Mouse (Mus musculus) embryonic facial prominence, embryonic 11.5 days (tissue): ENCODE results near the gene Rfx8. TPM values are rescaled to one million over a fixed set of nuclear protein-coding genes. Genes with fewer than 3 reads are reported as not detected.

Experiments
- ATAC-seq: fragments of 200-750 bp; cut with Nextera tagmentation; replicated peaks from 2 replicates; pipeline ENCODE4 v1.8.0; 2017; ENCODE audit warnings: low read depth; ENCODE audit not compliant: insufficient number of reproducible peaks, low FRiP score, low TSS enrichment
- DNase-seq: peaks from one replicate; pipeline ENCODE4 v3.0.0-alpha.2; 2015; ENCODE audit warnings: low spot score
- H3K27ac ChIP-seq: fragments of 300-500 bp; sonication (generic); replicated peaks from 2 replicates; pipeline ENCODE4 v1.5.1; 2014; ENCODE audit warnings: mild to moderate bottlenecking, low read depth, low read length, control low read depth
- H3K27me3 ChIP-seq: fragments of 300-500 bp; sonication (generic); 2 replicates; pipeline ENCODE4 v1.6.1; 2014; ENCODE audit warnings: mild to moderate bottlenecking, low read length, moderate library complexity, mixed read lengths; ENCODE audit not compliant: control insufficient read depth, insufficient read depth
- H3K36me3 ChIP-seq: fragments of 300-500 bp; sonication (generic); replicated peaks from 2 replicates; pipeline ENCODE4 v1.6.1; 2014; ENCODE audit warnings: low read depth, mild to moderate bottlenecking, low read length, moderate library complexity, mixed read lengths; ENCODE audit not compliant: control insufficient read depth, insufficient read depth
- H3K4me1 ChIP-seq: fragments of 300-500 bp; sonication (generic); 2 replicates; pipeline ENCODE4 v1.6.1; 2014; ENCODE audit warnings: low read length, mixed read lengths; ENCODE audit not compliant: control insufficient read depth, insufficient read depth
- H3K4me2 ChIP-seq: fragments of 300-500 bp; sonication (generic); 2 replicates; pipeline ENCODE4 v1.6.1; 2014; ENCODE audit warnings: low read depth, mild to moderate bottlenecking, control low read depth, low read length, moderate library complexity
- H3K4me3 ChIP-seq: fragments of 300-500 bp; sonication (generic); 2 replicates; pipeline ENCODE4 v1.5.1; 2014; ENCODE audit warnings: low read depth, low read length, control low read depth
- H3K9ac ChIP-seq: fragments of 300-500 bp; sonication (generic); replicated peaks from 2 replicates; pipeline ENCODE4 v1.6.1; 2014; ENCODE audit warnings: mild to moderate bottlenecking, control low read depth, low read length
- H3K9me3 ChIP-seq: fragments of 300-500 bp; sonication (generic); replicated peaks from 2 replicates; pipeline ENCODE4 v1.6.1; 2016; ENCODE audit warnings: mild to moderate bottlenecking, low read length, inconsistent platforms, mixed read lengths; ENCODE audit not compliant: control insufficient read depth
- WGBS: fragments of 180-500 bp; shearing (Covaris S2); extraction: QIAGEN DNeasy Blood & Tissue Kit; methylation state at CpG from one replicate; pipeline ENCODE4 v1.1.7; 2014; 5-methylcytosine and 5-hydroxymethylcytosine counted together
- polyA plus RNA-seq: library from polyadenylated mRNA; unstranded; fragments of >200 nt; fragmentation: Nextera tagmentation; extraction: Ambion mirVana; gene quantifications from 2 replicates; pipeline ENCODE4 v1.2.1, GENCODE M21; 2014

Gene Rfx8
- polyA plus RNA-seq, 1 experiment from 2014 or later: 2.1 TPM

DNA sequence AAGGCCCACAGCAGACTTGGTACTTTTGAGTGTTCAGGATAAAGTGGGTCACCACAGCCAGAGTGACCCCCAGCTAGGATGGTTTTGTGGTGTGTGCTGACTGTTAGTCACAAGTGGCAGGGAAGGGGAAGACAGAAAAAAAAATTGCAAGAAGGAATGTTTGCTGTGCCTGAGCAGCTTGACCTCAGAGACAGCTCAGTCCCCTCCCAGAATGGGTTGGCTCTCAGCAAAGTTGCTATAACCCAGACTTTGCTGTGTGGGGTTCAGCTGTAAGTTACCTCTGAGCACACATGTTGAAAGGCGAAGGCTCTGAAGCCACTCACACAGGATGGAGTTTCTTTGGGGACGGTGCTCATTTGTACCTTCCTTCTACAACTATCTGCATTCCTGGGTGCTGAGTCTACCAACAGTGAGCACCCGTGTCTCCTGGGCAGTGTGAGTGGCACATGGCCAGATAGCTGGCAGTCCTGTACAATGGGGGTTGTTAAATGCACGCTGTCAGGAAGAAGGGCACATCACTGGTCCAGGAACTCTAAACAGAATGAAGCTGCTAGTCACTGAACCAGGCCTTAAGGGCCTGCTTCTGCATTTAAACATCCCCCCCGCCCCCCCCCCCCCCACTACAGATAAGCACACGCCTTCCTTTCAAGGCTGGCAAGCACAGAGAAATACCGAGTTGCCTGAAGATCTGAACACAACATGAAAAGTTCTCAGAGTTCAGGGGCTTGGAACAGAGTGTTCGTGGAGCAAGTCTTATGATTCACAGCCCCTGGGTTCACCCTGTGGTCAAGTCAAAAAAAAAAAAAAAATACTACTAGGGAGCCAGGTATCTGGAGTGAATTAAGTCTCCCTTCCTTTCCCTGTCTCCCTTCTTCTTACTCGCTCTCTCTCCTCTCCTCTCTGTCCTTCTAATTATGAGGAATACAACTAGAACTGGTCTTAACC lies 38.7 kb upstream of the Rfx8 start:
- 0 out of 2 replicates have a peak overlapping the region, but pooled peaks have one; percentile 6 for H3K9ac ChIP-seq
- WGBS: 53% methylated on average over 9 of the region's 9 CpGs
- no peak overlapping the region for H3K4me3 ChIP-seq
- no peak overlapping the region for H3K4me2 ChIP-seq
- H3K9me3 ChIP-seq: no peaks in the 10 kb centered on the region
- no peaks in the 10 kb centered on the region for H3K36me3 ChIP-seq
- H3K4me1 ChIP-seq: peaks cover 3% of the 10 kb centered on the region; the same call in 1 of the 2 replicates
- ATAC-seq: no peak
- no peak overlapping the region for H3K27ac ChIP-seq
- no peaks in the 10 kb centered on the region for H3K27me3 ChIP-seq
- no peak for DNase-seq

DNA sequence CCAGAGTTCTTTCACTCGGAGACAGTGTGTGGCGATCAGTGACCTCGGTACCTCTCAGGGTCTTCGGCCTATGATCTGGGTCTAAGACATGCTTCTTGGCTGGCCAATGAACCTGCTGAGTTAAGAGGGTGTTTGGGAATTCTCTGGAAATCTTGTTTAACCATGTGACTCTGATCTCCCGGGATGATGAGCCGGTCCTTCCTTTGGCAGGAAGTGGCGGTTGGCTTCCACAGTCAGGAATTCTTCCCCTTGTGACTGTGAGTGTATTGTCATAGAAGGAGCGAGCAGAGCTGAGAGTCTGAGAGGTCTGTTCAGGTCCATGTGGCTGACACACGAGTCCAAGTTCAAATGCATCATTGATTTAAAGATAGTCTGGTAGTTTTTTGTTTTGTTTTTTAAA lies 37.4 kb upstream of the Rfx8 start:
- DNase-seq (no peak), ATAC-seq (no peak)
- WGBS: 70% methylated on average over 9 of the region's 9 CpGs
- no peaks in the 10 kb centered on the region for H3K9me3 ChIP-seq
- no peak overlapping the region for H3K9ac ChIP-seq
- H3K27ac ChIP-seq: no peak overlapping the region
- H3K27me3 ChIP-seq: no peaks in the 10 kb centered on the region
- no peaks in the 10 kb centered on the region for H3K36me3 ChIP-seq
- H3K4me3 ChIP-seq: no peak overlapping the region
- H3K4me1 ChIP-seq: peaks cover 3% of the 10 kb centered on the region; the same call in 1 of the 2 replicates
- H3K4me2 ChIP-seq: no peak overlapping the region

DNA sequence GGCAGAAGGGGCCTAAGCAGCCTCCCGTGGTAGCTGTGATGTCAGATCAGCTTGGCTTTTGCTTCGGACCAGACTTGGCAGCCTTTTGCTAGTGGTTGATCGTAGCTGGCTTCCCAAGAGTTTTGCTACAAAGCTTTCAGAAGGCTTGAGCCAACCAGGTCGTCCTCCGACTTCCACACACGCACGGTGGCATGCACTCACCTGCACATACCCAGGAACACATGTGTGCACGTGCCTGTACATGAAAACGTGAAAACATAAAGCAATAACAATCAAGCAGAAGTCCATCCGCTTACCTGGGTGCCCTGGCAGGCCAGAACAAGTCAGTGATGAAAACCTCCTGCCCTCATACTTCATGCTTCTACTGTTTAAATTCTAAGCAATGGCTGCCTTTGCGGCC lies 36.2 kb upstream of the Rfx8 start:
- no peaks in the 10 kb centered on the region for H3K27me3 ChIP-seq
- no peak overlapping the region for H3K4me2 ChIP-seq
- no peaks in the 10 kb centered on the region for H3K9me3 ChIP-seq
- H3K27ac ChIP-seq: no peak overlapping the region
- no peak for DNase-seq
- H3K9ac ChIP-seq: no peak overlapping the region
- no peak overlapping the region for H3K4me3 ChIP-seq
- no peaks in the 10 kb centered on the region for H3K36me3 ChIP-seq
- 0 out of 2 replicates have a peak, but pooled peaks cover 3% of the 10 kb centered on the region for H3K4me1 ChIP-seq
- 81% methylated on average over 11 of the region's 11 CpGs for WGBS
- no peak for ATAC-seq

DNA sequence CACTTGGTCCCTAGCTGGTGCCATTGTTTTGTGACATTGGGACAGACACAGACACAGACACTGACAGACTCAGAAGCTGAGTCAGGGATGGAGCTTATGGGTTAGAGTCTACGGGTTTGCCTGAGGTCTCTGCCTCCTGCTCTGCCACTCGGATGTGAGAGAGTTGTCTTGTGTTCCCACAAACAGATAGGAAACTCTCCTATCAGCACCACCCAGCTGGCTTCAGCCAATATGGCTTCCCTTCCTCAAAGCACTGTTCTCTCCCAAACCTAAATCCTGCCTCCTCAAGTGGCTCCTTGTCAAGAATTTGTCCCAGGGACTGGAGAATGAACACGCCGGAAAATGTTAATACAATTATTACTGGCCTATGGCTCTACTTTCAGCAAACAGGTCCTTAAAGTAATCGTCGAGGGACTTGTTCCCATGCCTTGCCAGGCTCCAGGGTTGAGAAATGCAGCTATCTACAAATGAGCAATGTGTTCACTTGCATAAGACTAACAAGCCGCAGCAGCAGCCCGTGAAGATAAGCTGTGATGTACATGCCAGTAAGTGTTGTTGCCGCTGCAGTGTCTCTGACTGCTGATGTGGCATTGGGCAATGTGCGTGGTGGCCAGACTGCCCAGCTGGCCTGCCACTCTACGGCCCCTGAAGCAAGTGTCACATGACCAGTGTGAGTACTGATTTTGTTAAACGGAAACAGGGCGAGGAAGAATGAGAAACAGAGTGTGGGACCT lies 33.6 kb upstream of the Rfx8 start:
- H3K9me3 ChIP-seq: no peaks in the 10 kb centered on the region
- DNase-seq (no peak), ATAC-seq (no peak)
- no peaks in the 10 kb centered on the region for H3K27me3 ChIP-seq
- no peaks in the 10 kb centered on the region; the same call in 1 of the 2 replicates for H3K4me1 ChIP-seq
- H3K27ac ChIP-seq: no peak overlapping the region
- H3K4me3 ChIP-seq: no peak overlapping the region
- no peak overlapping the region for H3K9ac ChIP-seq
- H3K4me2 ChIP-seq: no peak overlapping the region
- WGBS: 77% methylated on average over 13 of the region's 13 CpGs
- H3K36me3 ChIP-seq: no peaks in the 10 kb centered on the region

DNA sequence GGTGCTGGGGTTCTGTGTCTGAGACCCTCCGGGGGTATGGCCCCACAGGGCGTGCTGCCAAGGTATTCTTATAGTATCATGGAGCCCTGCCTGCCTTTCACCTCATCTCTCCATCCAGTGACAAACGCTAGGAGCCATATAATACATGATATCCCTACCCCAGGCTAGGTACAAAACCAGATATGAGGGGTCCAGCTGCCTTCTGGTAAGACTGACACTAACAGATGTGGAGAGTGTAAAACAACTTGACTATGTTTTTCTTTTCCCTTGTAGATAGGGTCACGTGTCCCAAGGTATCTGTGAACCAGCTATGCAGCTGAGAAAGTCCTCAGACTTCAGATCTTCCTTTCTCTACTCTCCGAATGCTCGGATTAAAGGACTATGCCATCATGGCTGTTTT lies 30.7 kb upstream of the Rfx8 start:
- DNase-seq (no peak), ATAC-seq (no peak)
- Histone ChIP-seq H3K4me2 (no peak overlapping the region), H3K9me3 (no peaks in the 10 kb centered on the region), H3K4me3 (no peak overlapping the region), H3K9ac (no peak overlapping the region), H3K27ac (no peak overlapping the region), H3K36me3 (no peaks in the 10 kb centered on the region), H3K27me3 (no peaks in the 10 kb centered on the region), H3K4me1 (no peaks in the 10 kb centered on the region; the same call in 1 of the 2 replicates)
- WGBS: 81% methylated on average over 6 of the region's 6 CpGs

DNA sequence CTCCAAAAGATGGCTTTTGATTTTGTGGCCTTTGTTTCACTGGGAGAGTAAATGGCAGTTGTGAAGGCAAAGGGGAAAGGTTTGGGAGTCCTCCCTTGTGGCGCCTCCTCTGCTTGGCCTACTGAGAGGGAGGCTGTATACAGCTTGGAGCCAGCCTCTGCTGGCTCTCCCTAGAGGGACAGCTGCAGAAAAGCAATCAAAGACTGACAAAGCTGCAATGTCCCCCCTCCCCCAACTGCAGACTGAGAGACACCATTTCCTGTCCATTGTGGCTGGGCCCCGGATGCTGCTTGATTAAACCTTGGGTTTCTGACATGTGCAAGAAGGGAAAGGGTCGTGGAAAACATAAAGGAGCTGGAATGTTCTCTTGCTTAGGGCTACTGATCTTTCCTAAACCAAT lies 28.9 kb upstream of the Rfx8 start:
- 18% methylated on average over 3 of the region's 3 CpGs for WGBS
- H3K4me3 ChIP-seq: no peak overlapping the region
- no peaks in the 10 kb centered on the region; the same call in 1 of the 2 replicates for H3K4me1 ChIP-seq
- H3K9ac ChIP-seq: no peak overlapping the region
- no peak overlapping the region for H3K4me2 ChIP-seq
- H3K27me3 ChIP-seq: no peaks in the 10 kb centered on the region
- no peaks in the 10 kb centered on the region for H3K36me3 ChIP-seq
- no peak overlapping the region for H3K27ac ChIP-seq
- H3K9me3 ChIP-seq: no peaks in the 10 kb centered on the region
- ATAC-seq: 0 out of 2 replicates have a peak, but pooled peaks have one; percentile 66
- DNase-seq: no peak

DNA sequence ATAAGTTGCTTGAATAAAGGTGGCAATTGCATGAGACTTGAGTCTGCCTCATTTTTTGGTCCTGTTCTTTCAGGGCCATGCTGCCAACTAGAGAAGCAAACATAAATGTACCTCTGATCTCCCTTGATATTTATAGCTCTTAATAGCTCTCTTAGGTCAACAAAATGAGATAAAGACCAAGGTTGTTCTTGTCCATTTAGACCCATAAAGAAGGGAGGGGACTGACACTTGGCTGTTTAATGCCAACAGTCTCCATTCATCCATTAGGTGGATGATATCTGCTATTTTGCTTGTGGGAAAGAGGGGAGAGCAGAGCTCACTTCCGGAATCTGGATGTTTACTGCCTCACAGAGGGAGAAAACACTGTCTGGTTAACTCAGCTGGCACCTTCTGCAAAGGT lies 28.4 kb upstream of the Rfx8 start:
- H3K4me3 ChIP-seq: no peak overlapping the region
- H3K36me3 ChIP-seq: no peaks in the 10 kb centered on the region
- no peak for ATAC-seq
- no peaks in the 10 kb centered on the region for H3K9me3 ChIP-seq
- no peak for DNase-seq
- H3K4me2 ChIP-seq: no peak overlapping the region
- 59% methylated on average over 1 of the region's 1 CpGs for WGBS
- no peaks in the 10 kb centered on the region for H3K27me3 ChIP-seq
- H3K4me1 ChIP-seq: no peaks in the 10 kb centered on the region; the same call in 1 of the 2 replicates
- no peak overlapping the region for H3K9ac ChIP-seq
- no peak overlapping the region for H3K27ac ChIP-seq

DNA sequence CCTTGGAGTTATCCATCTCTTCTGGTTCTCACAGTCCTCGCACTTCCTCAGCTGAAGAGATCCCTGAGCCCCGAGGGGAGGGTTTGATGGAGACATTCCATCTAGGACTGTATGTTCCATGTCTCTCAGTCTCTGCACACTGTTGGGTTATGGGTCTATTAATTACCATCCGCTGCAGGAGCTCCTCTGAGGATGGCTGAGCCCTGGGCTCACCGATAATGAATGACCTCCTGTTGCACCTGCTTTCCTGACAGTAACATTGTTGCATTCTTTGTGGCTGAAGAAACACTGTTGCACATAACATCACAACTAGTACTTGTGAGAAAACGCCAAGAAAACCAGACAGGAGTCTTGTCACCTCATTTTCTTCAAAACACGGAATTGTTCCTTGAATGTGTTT lies 27.9 kb upstream of the Rfx8 start:
- no peak overlapping the region for H3K4me2 ChIP-seq
- ATAC-seq (no peak), DNase-seq (no peak)
- no peaks in the 10 kb centered on the region for H3K27me3 ChIP-seq
- H3K4me1 ChIP-seq: no peaks in the 10 kb centered on the region; the same call in 1 of the 2 replicates
- 80% methylated on average over 6 of the region's 6 CpGs for WGBS
- H3K36me3 ChIP-seq: no peaks in the 10 kb centered on the region
- no peak overlapping the region for H3K9ac ChIP-seq
- H3K27ac ChIP-seq: no peak overlapping the region
- H3K9me3 ChIP-seq: no peaks in the 10 kb centered on the region
- H3K4me3 ChIP-seq: no peak overlapping the region
